Mouse (Mus musculus) MEL (cell line): ENCODE measurements around the gene Klrb1.

Experiments
- CTCF ChIP-seq, 3 experiments: IDR thresholded peaks in 2 of 3; conservative IDR thresholded peaks in 1 of 3; 2 replicates each; pipeline ENCODE4 v1.5.1; 2011 to 2012; ENCODE audit warnings: low read length in 3 of 3, low read depth in 2 of 3, mild to moderate bottlenecking in 2 of 3, improper control_type of control experiment in 1 of 3, inconsistent platforms in 1 of 3, mixed read lengths in 1 of 3, moderate library complexity in 1 of 3; ENCODE audit not compliant: control insufficient read depth in 1 of 3, insufficient read depth in 1 of 3, poor library complexity in 1 of 3, severe bottlenecking in 1 of 3
- GABPA ChIP-seq: IDR thresholded peaks from 2 replicates; pipeline ENCODE4 v1.6.1; 2012; ENCODE audit warnings: low read depth, mild to moderate bottlenecking, inconsistent platforms, low read length, improper control_type of control experiment, moderate library complexity
- POLR2AphosphoS2 ChIP-seq: IDR thresholded peaks from 2 replicates; pipeline ENCODE4 v1.6.1; 2011; ENCODE audit warnings: low read length, improper control_type of control experiment

DNA sequence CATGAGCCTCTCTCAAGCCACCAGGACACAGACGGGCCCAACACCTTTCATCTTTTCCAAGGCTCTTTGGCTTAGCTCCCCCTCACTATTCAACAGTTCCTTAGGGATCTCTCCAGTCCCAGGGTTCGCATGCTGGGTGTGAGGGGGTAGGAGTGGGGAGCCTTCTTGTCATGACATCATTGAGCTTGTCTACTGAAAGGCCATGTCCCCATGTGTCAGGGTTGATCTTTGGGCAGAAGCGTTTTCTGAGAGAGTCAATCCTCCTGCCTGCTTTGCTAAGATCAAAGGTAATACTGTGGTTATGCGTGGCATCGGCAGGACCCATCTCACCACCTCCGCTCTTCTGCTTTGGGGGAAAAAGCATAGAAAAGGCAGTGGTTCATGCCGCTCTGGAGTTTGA is 14.6 kb upstream of the Klrb1 start:
- no peak for TF ChIP-seq POLR2AphosphoS2
- no peak for TF ChIP-seq GABPA
- no peak for TF ChIP-seq CTCF (IDR thresholded peaks at IDR 0.05 in 2 of 3, conservative IDR thresholded peaks at IDR 0.05 in 1 of 3; ENCODE audit: control insufficient read depth in 1 of 3, insufficient read depth in 1 of 3, low read depth in 2 of 3, low read length in 3 of 3, poor library complexity in 1 of 3, severe bottlenecking in 1 of 3)
